Mouse (Mus musculus) lung, postnatal 0 days (tissue): Measurements from ENCODE around the gene Nudt17. TPM values are rescaled to one million over a fixed set of nuclear protein-coding genes. Genes with fewer than 3 reads are reported as not detected.
"Not testable (repeated sequence)": the region's sequence is repeated elsewhere in the genome, so short reads cannot be mapped to it uniquely, and the experiment has no call there.

Experiments
- ATAC-seq: fragments of 200-750 bp; cut with Nextera tagmentation; 2 replicates; pipeline ENCODE4 v1.8.0; 2017; ENCODE audit warnings: moderate library complexity
- DNase-seq: peaks from one replicate; pipeline ENCODE4 v3.0.0-alpha.2; 2016; ENCODE audit warnings: low spot score
- H3K27ac ChIP-seq: fragments of 300-500 bp; sonication (generic); 2 replicates; pipeline ENCODE4 v1.5.1; 2014; ENCODE audit warnings: antibody characterized with exemption, mild to moderate bottlenecking, low read length, mixed read lengths
- H3K27me3 ChIP-seq: fragments of 300-500 bp; sonication (generic); replicated peaks from 2 replicates; pipeline ENCODE4 v1.6.1; 2014; ENCODE audit warnings: low read length, mixed read lengths; ENCODE audit not compliant: insufficient read depth
- H3K36me3 ChIP-seq: fragments of 300-500 bp; sonication (generic); 2 replicates; pipeline ENCODE4 v1.6.1; 2014; ENCODE audit warnings: low read length, mixed read lengths; ENCODE audit not compliant: insufficient read depth
- H3K4me1 ChIP-seq: fragments of 300-500 bp; sonication (generic); 2 replicates; pipeline ENCODE4 v1.6.1; 2014; ENCODE audit warnings: antibody characterized with exemption, low read depth, low read length, mixed read lengths; ENCODE audit not compliant: insufficient read depth
- H3K4me2 ChIP-seq: fragments of 300-500 bp; sonication (generic); replicated peaks from 2 replicates; pipeline ENCODE4 v1.6.1; 2014; ENCODE audit warnings: low read depth, mild to moderate bottlenecking, low read length, moderate library complexity, mixed read lengths
- H3K4me3 ChIP-seq: fragments of 300-500 bp; sonication (generic); 2 replicates; pipeline ENCODE4 v1.5.1; 2014; ENCODE audit warnings: low read depth, low read length
- H3K9ac ChIP-seq: fragments of 300-500 bp; sonication (generic); replicated peaks from 2 replicates; pipeline ENCODE4 v1.6.1; 2014; ENCODE audit warnings: low read depth, mild to moderate bottlenecking
- H3K9me3 ChIP-seq: fragments of 300-500 bp; sonication (generic); 2 replicates; pipeline ENCODE4 v1.6.1; 2016; ENCODE audit warnings: low read length, mixed read lengths
- CTCF ChIP-seq: IDR thresholded peaks from 2 replicates; pipeline ENCODE4 v1.5.1; 2016; ENCODE audit warnings: antibody characterized with exemption, mild to moderate bottlenecking
- EP300 ChIP-seq: IDR thresholded peaks from 2 replicates; pipeline ENCODE4 v1.6.1; 2016; ENCODE audit warnings: antibody characterized with exemption, mild to moderate bottlenecking, control low read depth
- WGBS: fragments of 180-500 bp; shearing (Covaris S2); extraction: QIAGEN DNeasy Blood & Tissue Kit; methylation state at CpG from one replicate; pipeline ENCODE4 v1.1.7; 2014; 5-methylcytosine and 5-hydroxymethylcytosine counted together
- polyA plus RNA-seq: library from polyadenylated mRNA; unstranded; fragments of >200 nt; fragmentation: Nextera tagmentation; extraction: Ambion mirVana; gene quantifications from 2 replicates; pipeline ENCODE4 v1.2.1, GENCODE M21; 2015

Nudt17 gene
- polyA plus RNA-seq, 1 experiment from 2014 or later = 5.8 TPM

- ATAC-seq (no peak), DNase-seq (no peak)
- Histone ChIP-seq H3K36me3 (no peaks in the 10 kb centered on the region), H3K9ac (no peak overlapping the region), H3K27me3 (no peaks in the 10 kb centered on the region), H3K4me2 (no peak overlapping the region), H3K4me3 (no peak overlapping the region), H3K27ac (no peak overlapping the region), H3K4me1 (0 out of 2 replicates have a peak, but pooled peaks cover 5% of the 10 kb centered on the region), H3K9me3 (no peaks in the 10 kb centered on the region)
- WGBS = 75% methylated on average over 4 of the region's 4 CpGs
- TF ChIP-seq EP300 = no peak
- no peak for TF ChIP-seq CTCF
These were observed 34.8 kb downstream of the Nudt17 start for GRCm38 (mm10) chr3:96673514-96673913.

- H3K9ac ChIP-seq = no peak overlapping the region
- no peak overlapping the region for H3K4me3 ChIP-seq
- DNase-seq = no peak
- H3K4me2 ChIP-seq = no peak overlapping the region
- no peaks in the 10 kb centered on the region for H3K9me3 ChIP-seq
- TF ChIP-seq CTCF = no peak
- no peak for TF ChIP-seq EP300
- H3K27me3 ChIP-seq = no peaks in the 10 kb centered on the region
- ATAC-seq = no peak
- no peaks in the 10 kb centered on the region for H3K36me3 ChIP-seq
- no peak overlapping the region for H3K27ac ChIP-seq
- 0 out of 2 replicates have a peak, but pooled peaks cover 5% of the 10 kb centered on the region for H3K4me1 ChIP-seq
- WGBS = 95% methylated on average over 5 of the region's 5 CpGs
These were observed 36.8 kb downstream of the Nudt17 start for GRCm38 (mm10) chr3:96671519-96671918.

DNA sequence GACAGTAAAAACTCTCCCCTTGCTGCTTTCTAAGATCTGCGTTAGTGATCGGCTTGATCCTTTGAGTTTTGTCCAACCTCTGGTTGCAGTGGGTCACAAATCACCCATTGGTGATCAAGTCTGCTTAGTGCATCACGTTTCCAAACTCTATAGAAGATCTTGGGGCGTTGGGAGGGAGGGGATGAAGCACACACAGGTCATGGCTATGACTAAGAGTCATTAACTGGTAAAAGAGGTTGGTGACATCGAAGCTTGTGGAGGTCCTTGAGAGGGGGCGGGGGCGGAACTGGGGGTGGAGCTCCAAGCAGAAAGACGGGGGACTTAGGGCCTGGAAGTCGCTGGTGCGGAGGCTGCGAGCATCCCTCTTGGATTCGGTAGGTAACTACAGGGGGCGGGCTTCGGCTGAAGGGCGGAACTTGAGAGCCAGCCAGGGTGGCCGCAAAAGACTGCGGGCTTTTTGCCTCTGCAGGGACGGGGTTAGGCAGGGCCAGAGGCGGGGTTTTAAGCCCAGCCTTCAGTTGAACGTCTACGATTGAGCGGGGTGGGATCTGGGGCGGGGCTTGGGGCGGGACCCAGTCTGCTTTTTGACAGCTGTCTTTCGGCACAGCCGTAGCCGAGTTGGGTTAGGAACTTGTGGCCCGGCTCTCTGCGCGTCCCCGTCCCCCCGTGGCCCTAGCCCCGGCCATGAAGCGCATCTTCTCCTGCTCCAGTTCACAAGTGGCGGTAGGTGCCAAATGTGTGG is 38.5 kb downstream of the Nudt17 start, which contains the start of gene Ankrd35:
Gene Ankrd35, plus strand, starts transcription at position 405 of the 742 bp plus-strand sequence.
- DNase-seq (peak; percentile 96), ATAC-seq (peak; percentile 99)
- Histone ChIP-seq H3K4me1 (0 out of 2 replicates have a peak, but pooled peaks cover 5% of the 10 kb centered on the region), H3K9me3 (no peaks in the 10 kb centered on the region), H3K4me2 (peak within 1 kb of the TSS; percentile 64), H3K27ac (no peak within 1 kb of the TSS), H3K27me3 (no peaks in the 10 kb centered on the region), H3K4me3 (peak within 1 kb of the TSS; percentile 28), H3K9ac (no peak within 1 kb of the TSS), H3K36me3 (no peaks in the 10 kb centered on the region)
- TF ChIP-seq CTCF = peak; percentile 58
- no peak for TF ChIP-seq EP300
- 6% methylated on average over 30 of the region's 35 CpGs for WGBS

DNA sequence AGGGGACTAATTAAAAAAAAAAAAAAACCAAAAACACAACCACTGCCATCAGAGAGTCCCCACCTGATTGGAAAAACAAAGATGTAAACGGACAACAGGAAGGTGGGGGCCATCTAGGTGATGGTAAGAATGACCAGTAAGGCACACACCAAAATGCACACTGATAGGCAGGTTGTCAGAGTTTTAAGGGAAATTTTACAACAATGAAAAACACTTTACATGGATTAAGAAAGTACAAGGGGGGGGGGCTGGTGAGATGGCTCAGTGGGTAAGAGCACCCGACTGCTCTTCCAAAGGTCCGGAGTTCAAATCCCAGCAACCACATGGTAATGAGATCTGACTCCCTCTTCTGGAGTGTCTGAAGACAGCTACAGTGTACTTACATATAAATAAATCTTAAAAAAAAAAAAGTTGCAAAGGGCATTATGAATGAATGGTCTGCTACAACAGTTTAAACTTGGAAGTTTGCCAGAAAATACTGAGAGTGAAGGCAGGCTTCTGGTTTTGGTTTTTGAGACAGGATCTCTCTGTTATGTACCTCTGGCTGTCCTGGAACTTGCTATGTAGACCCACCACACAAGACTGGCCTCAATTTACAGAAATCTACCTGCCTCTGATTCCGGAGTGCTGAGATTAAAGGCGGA is 39.8 kb downstream of the Nudt17 start:
- ATAC-seq = no peak
- 94% methylated on average over 5 of the region's 5 CpGs for WGBS
- 0 out of 2 replicates have a peak, but pooled peaks cover 9% of the 10 kb centered on the region for H3K4me1 ChIP-seq
- H3K4me2 ChIP-seq = no peak overlapping the region
- H3K27me3 ChIP-seq = no peaks in the 10 kb centered on the region
- no peaks in the 10 kb centered on the region for H3K9me3 ChIP-seq
- no peaks in the 10 kb centered on the region for H3K36me3 ChIP-seq
- no peak for DNase-seq
- no peak overlapping the region for H3K4me3 ChIP-seq
- no peak for TF ChIP-seq CTCF
- TF ChIP-seq EP300 = no peak
- no peak overlapping the region for H3K9ac ChIP-seq
- H3K27ac ChIP-seq = no peak overlapping the region

DNA sequence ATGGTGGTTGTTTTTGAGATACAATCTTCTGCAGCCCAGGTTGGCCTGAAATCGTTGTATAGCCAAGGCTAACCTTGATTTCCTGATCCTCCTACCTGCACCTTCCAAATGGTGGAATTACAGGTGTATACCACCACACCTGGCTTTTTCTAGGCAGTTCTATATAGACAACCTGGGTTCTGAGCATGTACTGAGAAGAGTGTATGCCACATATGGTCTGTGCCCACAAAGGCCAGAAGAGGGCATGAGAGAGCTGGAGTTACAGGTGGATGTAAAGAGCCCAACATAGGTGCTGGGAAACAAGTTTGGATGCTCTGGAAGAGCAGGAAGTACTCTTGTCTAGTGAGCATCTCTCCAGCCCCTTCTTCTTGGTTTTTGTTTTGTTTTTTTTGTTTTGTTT is 41.0 kb downstream of the Nudt17 start:
- 39% methylated on average over 1 of the region's 1 CpGs for WGBS
- Histone ChIP-seq H3K4me1 (0 out of 2 replicates have a peak, but pooled peaks cover 9% of the 10 kb centered on the region), H3K4me2 (no peak overlapping the region), H3K9me3 (no peaks in the 10 kb centered on the region), H3K27ac (no peak overlapping the region), H3K36me3 (no peaks in the 10 kb centered on the region), H3K4me3 (no peak overlapping the region), H3K9ac (no peak overlapping the region), H3K27me3 (no peaks in the 10 kb centered on the region)
- peak; percentile 65 for TF ChIP-seq CTCF
- TF ChIP-seq EP300 = no peak
- no peak for ATAC-seq
- peak; percentile 36 for DNase-seq

DNA sequence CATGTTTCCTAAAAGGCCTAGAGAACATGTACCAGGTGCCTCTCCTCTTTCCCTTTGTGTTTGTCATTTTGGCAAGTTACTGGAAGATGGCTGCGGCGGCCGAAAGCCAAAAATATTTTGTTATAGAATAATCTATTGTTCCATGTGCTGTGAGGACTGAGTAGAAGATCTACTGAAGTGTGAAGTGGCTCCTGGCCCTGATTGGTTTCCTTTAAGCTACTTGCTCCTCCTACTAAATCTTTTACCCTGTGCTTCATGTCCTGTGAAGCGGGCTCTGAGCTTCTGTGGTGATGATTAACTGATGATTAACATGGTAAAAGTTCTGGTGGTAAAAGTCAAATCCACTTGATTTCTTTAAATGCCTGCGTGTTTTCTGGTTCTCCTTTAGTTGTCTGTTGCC is 41.4 kb downstream of the Nudt17 start:
- no peak for DNase-seq
- Histone ChIP-seq H3K4me1 (0 out of 2 replicates have a peak, but pooled peaks cover 9% of the 10 kb centered on the region), H3K4me2 (no peak overlapping the region), H3K9ac (no peak overlapping the region), H3K9me3 (no peaks in the 10 kb centered on the region), H3K27ac (no peak overlapping the region), H3K4me3 (no peak overlapping the region), H3K27me3 (no peaks in the 10 kb centered on the region), H3K36me3 (no peaks in the 10 kb centered on the region)
- TF ChIP-seq CTCF = no peak
- TF ChIP-seq EP300 = no peak
- ATAC-seq = no peak
- WGBS = 88% methylated on average over 5 of the region's 5 CpGs

DNA sequence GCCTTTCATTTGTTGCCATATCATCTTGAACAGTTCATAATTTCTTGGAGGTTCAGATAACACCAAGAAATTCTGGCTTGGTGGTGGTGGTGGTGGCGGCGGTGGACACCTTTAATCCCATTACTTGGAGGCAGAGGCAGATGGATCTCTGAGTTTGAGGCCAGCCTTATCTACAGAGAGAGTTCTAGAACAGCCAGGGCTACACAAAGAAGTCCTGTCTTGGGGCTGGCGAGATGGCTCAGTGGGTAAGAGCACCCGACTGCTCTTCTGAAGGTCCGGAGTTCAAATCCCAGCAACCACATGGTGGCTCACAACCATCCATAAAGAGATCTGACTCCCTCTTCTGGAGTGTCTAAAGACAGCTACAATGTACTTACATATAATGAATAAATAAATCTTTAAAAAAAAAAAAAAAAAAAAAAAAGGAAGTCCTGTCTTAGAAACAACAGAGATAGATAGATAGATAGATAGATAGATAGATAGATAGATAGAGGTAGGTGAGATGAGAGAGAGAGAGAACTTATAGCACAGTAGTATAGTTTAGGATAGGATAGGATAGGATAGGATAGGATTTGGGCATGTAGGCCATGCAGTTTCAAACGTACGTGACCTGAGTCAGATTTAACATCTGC is 42.5 kb downstream of the Nudt17 start:
- not testable (repeated sequence) for H3K4me3 ChIP-seq, H3K27me3 ChIP-seq, H3K4me1 ChIP-seq, H3K4me2 ChIP-seq, H3K9ac ChIP-seq, H3K27ac ChIP-seq, DNase-seq, ATAC-seq, H3K9me3 ChIP-seq, H3K36me3 ChIP-seq
- 83% methylated on average over 6 of the region's 7 CpGs for WGBS
